Mouse (Mus musculus): ENCODE data around the gene Timm10b. TPM values are rescaled to one million over a fixed set of nuclear protein-coding genes. Genes with fewer than 3 reads are reported as not detected.

The Timm10b gene
- polyA plus RNA-seq, 1 experiment = 108 TPM

DNA sequence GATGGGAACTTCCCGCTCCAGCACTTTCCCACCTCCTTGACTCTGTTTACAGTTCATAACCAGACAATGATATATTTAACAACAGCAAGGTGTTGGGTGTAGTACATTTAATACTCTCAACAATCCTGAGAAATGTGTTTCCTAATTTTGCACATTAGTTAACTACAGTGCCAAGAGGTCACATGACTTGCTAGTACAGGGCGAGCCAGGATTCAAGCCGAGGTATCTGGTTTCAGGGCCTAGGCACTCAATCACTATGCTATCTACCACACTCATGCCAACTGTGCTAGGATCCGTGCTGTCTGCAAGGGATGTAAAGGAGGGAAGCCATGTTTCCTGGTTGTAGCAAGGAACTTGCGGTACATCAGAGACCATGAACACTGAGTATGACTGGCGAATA lies 23.3 kb upstream of the Timm10b start:
- no peak for TF ChIP-seq POLR2A (IDR thresholded peaks at IDR 0.05; ENCODE audit: low read depth, low read length)
- TF ChIP-seq CTCF (conservative IDR thresholded peaks at IDR 0.05; ENCODE audit: insufficient read depth, insufficient read length, low read depth, low read length) = no peak
- WGBS = 66% methylated on average over 6 of the region's 6 CpGs
- no peaks in the 10 kb centered on the region; the same call in none of the 2 replicates for H3K36me3 ChIP-seq (ENCODE audit: control insufficient read depth, insufficient read depth, low read length)
- H3K4me1 ChIP-seq (ENCODE audit: control insufficient read depth, insufficient read depth, low read length) = 0 out of 2 replicates have a peak, but pooled peaks cover 4% of the 10 kb centered on the region
- no peaks in the 10 kb centered on the region for H3K27me3 ChIP-seq (replicated peaks; ENCODE audit: control insufficient read depth, insufficient read depth, low read length)
- no peak overlapping the region for H3K4me3 ChIP-seq (ENCODE audit: insufficient read depth, low read depth, low read length)
- DNase-seq = peak; percentile 37
- H3K27ac ChIP-seq (ENCODE audit: insufficient read depth, low read depth, low read length) = no peak overlapping the region

DNA sequence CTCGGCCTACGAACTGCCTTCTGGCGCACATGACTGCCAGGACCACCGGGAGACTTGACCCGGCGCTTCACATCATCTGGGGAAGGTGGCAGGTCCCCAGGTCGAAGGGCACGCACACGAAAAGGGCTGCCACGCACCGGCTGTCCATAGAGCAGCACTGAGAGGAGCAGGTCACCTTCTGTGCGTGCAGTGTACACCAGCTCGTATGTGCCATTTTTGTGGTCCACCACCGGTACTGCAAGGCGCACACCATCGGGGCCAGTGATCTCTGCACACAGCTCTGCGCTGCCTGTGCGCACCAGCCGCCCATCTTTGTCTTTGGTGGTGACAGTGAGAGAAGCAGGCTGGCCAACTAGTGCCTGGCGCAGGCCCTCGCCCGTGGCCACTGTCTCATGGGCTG lies 22.0 kb upstream of the Timm10b start:
- WGBS = 97% methylated on average over 22 of the region's 22 CpGs
- Histone ChIP-seq H3K27me3 (replicated peaks; ENCODE audit: control insufficient read depth, insufficient read depth, low read length) (no peaks in the 10 kb centered on the region), H3K27ac (ENCODE audit: insufficient read depth, low read depth, low read length) (no peak overlapping the region), H3K4me1 (ENCODE audit: control insufficient read depth, insufficient read depth, low read length) (0 out of 2 replicates have a peak, but pooled peaks cover 4% of the 10 kb centered on the region), H3K36me3 (ENCODE audit: control insufficient read depth, insufficient read depth, low read length) (no peaks in the 10 kb centered on the region; the same call in 1 of the 2 replicates), H3K4me3 (ENCODE audit: insufficient read depth, low read depth, low read length) (no peak overlapping the region)
- TF ChIP-seq CTCF (conservative IDR thresholded peaks at IDR 0.05; ENCODE audit: insufficient read depth, insufficient read length, low read depth, low read length) (no peak), POLR2A (IDR thresholded peaks at IDR 0.05; ENCODE audit: low read depth, low read length) (no peak)
- DNase-seq = no peak

DNA sequence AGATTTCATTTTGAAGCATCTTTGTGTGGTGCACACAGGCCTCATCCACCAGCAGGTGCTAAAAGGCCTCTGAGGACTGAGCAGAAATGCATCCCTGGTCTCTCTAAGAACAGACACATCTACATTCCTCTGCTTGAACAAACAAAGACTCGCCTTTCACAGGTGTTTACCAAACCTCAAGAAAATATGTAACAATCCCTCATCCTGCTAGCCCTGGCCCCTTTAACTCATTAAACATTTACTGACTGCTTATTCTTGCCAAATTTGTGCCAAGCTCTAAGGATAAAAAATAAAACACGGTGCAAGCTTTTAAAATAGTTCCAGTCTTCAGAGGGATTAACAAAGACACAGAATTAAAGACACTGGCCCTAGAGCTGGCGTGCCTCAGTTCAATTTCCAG lies 20.2 kb upstream of the Timm10b start:
- no peak overlapping the region for H3K27ac ChIP-seq (ENCODE audit: insufficient read depth, low read depth, low read length)
- no peaks in the 10 kb centered on the region for H3K27me3 ChIP-seq (replicated peaks; ENCODE audit: control insufficient read depth, insufficient read depth, low read length)
- H3K4me1 ChIP-seq (ENCODE audit: control insufficient read depth, insufficient read depth, low read length) = 0 out of 2 replicates have a peak, but pooled peaks cover 4% of the 10 kb centered on the region
- no peak overlapping the region for H3K4me3 ChIP-seq (ENCODE audit: insufficient read depth, low read depth, low read length)
- WGBS = 46% methylated on average over 3 of the region's 3 CpGs
- TF ChIP-seq POLR2A (IDR thresholded peaks at IDR 0.05; ENCODE audit: low read depth, low read length) (no peak), CTCF (conservative IDR thresholded peaks at IDR 0.05; ENCODE audit: insufficient read depth, insufficient read length, low read depth, low read length) (no peak)
- peak; percentile 51 for DNase-seq
- no peaks in the 10 kb centered on the region for H3K36me3 ChIP-seq (ENCODE audit: control insufficient read depth, insufficient read depth, low read length)

DNA sequence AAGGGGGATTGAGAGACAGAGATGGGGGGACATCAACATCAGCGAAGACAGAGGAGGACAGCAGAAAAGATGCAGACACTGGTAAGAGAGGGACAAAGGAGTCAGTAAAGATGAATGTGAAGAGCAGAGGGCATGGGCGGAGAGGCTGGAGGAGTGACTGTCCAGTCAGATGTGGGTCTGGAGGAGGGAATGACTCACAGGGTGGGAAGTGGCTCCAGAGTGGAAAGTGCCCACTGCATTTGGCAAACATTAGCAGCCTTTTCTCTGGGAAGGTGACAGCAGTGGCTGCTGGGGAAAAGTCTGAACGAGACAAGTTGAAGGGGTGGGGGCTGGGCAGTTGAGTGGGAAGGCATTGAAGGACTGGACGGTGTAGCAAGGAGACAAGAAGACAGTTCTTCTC lies 18.8 kb upstream of the Timm10b start:
- TF ChIP-seq POLR2A (IDR thresholded peaks at IDR 0.05; ENCODE audit: low read depth, low read length) (no peak), CTCF (conservative IDR thresholded peaks at IDR 0.05; ENCODE audit: insufficient read depth, insufficient read length, low read depth, low read length) (no peak)
- no peaks in the 10 kb centered on the region for H3K27me3 ChIP-seq (replicated peaks; ENCODE audit: control insufficient read depth, insufficient read depth, low read length)
- WGBS = 77% methylated on average over 4 of the region's 4 CpGs
- DNase-seq = no peak
- H3K4me1 ChIP-seq (ENCODE audit: control insufficient read depth, insufficient read depth, low read length) = 0 out of 2 replicates have a peak, but pooled peaks cover 4% of the 10 kb centered on the region
- H3K4me3 ChIP-seq (ENCODE audit: insufficient read depth, low read depth, low read length) = no peak overlapping the region
- no peak overlapping the region for H3K27ac ChIP-seq (ENCODE audit: insufficient read depth, low read depth, low read length)
- H3K36me3 ChIP-seq (ENCODE audit: control insufficient read depth, insufficient read depth, low read length) = no peaks in the 10 kb centered on the region

DNA sequence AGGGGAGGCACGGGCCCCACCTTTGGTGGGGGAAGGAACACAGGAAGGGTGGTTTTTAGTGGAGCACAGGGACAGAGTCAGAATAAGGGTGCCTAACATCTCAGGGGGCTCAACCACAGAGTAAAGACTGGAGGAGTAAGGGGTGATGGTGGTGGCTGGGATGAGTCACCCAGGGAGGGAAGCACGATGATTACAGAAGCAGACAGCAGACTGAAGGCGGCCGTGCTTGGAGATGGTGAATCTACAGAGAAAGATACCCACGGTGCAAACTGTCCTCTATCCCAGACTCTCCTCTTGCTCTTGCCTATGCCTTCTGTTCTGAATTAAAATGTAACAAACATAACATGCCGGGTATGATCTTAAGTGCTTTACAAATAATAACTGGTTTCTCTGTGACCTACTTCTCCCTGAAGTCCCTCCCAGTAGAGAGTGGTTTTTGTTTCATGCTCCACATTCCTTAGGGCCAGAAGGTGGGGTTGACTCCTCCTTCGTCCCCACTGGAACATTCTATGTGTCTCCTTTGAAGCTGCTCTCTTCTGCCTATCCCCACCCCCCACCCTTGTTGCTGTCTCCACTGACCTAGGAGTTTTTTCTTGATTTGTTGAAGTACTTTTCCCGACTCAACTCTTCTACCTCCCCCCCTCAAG lies 18.1 kb upstream of the Timm10b start:
- no peak overlapping the region for H3K4me3 ChIP-seq (ENCODE audit: insufficient read depth, low read depth, low read length)
- H3K27me3 ChIP-seq (replicated peaks; ENCODE audit: control insufficient read depth, insufficient read depth, low read length) = no peaks in the 10 kb centered on the region
- 51% methylated on average over 8 of the region's 8 CpGs for WGBS
- H3K36me3 ChIP-seq (ENCODE audit: control insufficient read depth, insufficient read depth, low read length) = no peaks in the 10 kb centered on the region
- H3K27ac ChIP-seq (ENCODE audit: insufficient read depth, low read depth, low read length) = no peak overlapping the region
- no peak for DNase-seq
- TF ChIP-seq CTCF (conservative IDR thresholded peaks at IDR 0.05; ENCODE audit: insufficient read depth, insufficient read length, low read depth, low read length) (no peak), POLR2A (IDR thresholded peaks at IDR 0.05; ENCODE audit: low read depth, low read length) (no peak)
- H3K4me1 ChIP-seq (ENCODE audit: control insufficient read depth, insufficient read depth, low read length) = 0 out of 2 replicates have a peak, but pooled peaks cover 4% of the 10 kb centered on the region

DNA sequence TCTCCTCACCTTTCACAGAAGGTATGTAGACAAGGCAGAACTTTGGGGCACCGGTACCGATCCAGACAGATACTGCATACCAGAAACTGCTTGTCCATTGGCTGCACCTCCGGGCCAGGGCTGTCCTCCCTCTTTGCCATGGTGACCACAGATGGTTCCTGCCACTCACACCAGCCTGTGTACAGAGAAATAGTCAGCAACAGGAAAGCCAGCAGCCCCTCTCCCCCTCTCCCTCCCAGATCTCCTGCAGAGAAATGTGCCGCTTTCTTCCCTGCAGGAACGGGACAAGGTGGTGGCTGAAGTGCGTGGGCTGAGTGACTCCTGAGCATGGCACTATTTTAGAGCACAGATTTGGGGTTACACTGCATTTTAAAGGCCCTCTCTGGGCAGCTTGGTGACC lies 14.5 kb upstream of the Timm10b start:
- TF ChIP-seq CTCF (conservative IDR thresholded peaks at IDR 0.05; ENCODE audit: insufficient read depth, insufficient read length, low read depth, low read length) (no peak), POLR2A (IDR thresholded peaks at IDR 0.05; ENCODE audit: low read depth, low read length) (no peak)
- DNase-seq = no peak
- H3K4me1 ChIP-seq (ENCODE audit: control insufficient read depth, insufficient read depth, low read length) = peaks cover 9% of the 10 kb centered on the region
- no peak overlapping the region for H3K4me3 ChIP-seq (ENCODE audit: insufficient read depth, low read depth, low read length)
- H3K27me3 ChIP-seq (replicated peaks; ENCODE audit: control insufficient read depth, insufficient read depth, low read length) = no peaks in the 10 kb centered on the region
- H3K27ac ChIP-seq (ENCODE audit: insufficient read depth, low read depth, low read length) = no peak overlapping the region
- H3K36me3 ChIP-seq (ENCODE audit: control insufficient read depth, insufficient read depth, low read length) = no peaks in the 10 kb centered on the region
- WGBS = 49% methylated on average over 6 of the region's 6 CpGs

DNA sequence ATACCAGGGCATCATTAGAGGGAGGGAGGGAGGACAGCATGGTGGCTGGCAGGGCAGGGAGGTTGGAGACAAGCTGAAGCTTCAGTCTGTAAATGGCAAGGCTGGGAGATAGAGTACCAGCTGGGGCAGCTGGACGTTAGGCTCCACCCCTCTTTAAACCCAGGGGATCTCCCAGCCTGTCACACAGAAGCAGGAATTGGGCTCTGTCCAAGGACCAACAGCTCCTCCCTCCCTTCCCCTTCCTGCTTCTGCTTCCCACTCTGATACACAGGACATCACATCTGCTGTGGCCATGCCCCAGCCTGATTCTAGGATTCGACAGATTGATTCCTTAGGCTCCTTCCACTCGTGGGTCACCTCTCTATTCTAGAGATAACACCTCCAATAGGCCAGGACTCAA lies 11.2 kb upstream of the Timm10b start:
- peak; percentile 85 for DNase-seq
- Histone ChIP-seq H3K27ac (ENCODE audit: insufficient read depth, low read depth, low read length) (peak overlapping the region; percentile 54), H3K4me3 (ENCODE audit: insufficient read depth, low read depth, low read length) (no peak overlapping the region), H3K36me3 (ENCODE audit: control insufficient read depth, insufficient read depth, low read length) (no peaks in the 10 kb centered on the region), H3K4me1 (ENCODE audit: control insufficient read depth, insufficient read depth, low read length) (peaks cover 15% of the 10 kb centered on the region), H3K27me3 (replicated peaks; ENCODE audit: control insufficient read depth, insufficient read depth, low read length) (no peaks in the 10 kb centered on the region)
- 23% methylated on average over 3 of the region's 3 CpGs for WGBS
- TF ChIP-seq CTCF (conservative IDR thresholded peaks at IDR 0.05; ENCODE audit: insufficient read depth, insufficient read length, low read depth, low read length) (no peak), POLR2A (IDR thresholded peaks at IDR 0.05; ENCODE audit: low read depth, low read length) (no peak)
